Mouse (Mus musculus): ENCODE measurements at regions not wholly inside any gene's neighbourhood (a gene's known extent, or its start where the extent isn't known, plus 50 kb on each side); places are given as distances from the start of the nearest gene placed in this dataset.

DNA sequence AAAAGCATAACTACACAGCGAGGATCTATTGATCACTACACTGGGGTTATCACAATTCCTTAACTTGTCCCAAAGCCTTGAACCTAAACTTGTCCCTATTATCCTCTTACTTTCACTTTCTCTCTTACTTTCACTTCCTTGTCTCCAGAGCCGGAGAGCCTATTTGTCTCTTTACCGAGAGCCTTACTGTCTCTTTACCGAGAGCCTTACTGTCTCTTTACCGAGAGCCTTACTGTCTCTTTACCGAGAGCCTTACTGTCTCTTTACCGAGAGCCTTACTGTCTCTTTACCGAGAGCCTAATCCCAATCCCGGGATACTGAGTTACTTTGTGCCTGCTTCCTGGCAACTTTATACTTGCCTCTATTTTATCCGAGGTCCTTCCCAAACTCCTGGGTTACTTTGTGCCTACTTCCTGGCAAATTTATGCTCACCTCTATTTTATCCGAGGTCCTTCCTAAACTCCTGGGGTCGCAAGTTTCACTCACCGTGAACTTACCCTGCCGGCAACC, 335.3 kb upstream of the Ccng1 start:
- DNase-seq = peak; percentile 3 to 9

DNA sequence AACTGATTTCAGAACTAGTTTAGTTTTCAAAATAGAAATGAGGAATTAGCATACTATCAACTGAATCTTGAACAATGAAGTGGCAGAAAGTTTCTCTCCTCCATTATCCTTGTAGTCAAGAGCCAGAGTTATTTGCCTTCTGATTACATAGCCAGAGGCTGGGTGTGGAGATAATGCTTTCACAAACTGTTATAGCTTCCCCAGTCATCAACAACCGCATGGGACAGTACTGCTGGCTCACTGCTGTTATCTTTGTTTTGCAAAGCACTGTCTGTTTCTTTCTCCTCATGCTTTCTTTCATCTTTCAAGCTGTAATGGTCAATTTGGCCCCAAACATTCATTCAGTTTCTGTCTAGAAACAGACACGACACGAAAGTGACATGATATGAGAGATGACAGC, 308.5 kb upstream of the Ccng1 start:
- DNase-seq = no peak

- no peak for DNase-seq
Observed at GRCm38 (mm10) chr11:41057796-41058195, 302.7 kb upstream of the Ccng1 start.

DNA sequence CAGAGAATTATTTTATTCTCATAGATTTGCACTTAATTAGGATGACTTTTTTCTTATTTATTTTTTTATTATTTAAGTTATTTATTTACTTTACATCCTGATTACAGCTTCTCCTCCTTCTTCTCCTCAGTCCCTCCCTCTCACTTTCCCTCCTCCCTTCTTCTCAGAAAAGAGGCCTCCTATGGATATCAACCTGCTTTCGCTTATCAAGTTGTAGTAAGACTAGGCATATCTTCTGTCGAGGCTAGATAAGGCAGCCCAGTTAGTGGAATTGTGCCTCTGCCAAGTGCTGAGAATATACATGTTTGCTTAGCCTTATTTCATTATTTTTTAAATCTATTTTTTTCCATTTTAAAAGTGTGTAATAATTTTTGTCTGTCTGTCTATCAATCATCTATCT, 274.9 kb upstream of the Ccng1 start:
- DNase-seq = no peak

- no peak for DNase-seq
Observed at GRCm38 (mm10) chr11:41010096-41010495, 255.0 kb upstream of the Ccng1 start.

- DNase-seq = no peak
Observed at GRCm38 (mm10) chr11:40972806-40973205, 217.7 kb upstream of the Ccng1 start.

- DNase-seq = peak; percentile 32 to 77
Observed at GRCm38 (mm10) chr11:40927168-40927567, 172.1 kb upstream of the Ccng1 start.

DNA sequence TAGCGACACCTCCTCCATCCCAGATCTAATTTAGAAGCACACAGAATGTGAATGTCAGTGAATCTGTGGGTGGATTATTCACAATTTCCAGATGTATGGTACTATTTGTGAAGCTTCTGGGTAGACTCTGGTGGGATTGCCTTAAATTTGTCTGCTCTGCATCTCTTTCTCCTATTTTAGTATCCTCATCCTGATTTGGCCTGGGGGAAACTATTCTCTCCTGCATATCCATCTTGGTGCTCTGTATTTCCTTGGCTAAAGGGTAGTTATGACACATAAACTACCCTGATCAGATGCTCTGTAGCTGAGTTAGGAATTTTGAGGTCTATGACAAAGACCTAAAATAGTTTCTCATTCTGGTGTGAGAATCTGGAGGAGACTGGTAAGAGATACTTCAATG, 136.4 kb upstream of the Ccng1 start:
- no peak for DNase-seq

- DNase-seq = no peak
Observed at GRCm38 (mm10) chr11:40884509-40884908, 129.4 kb upstream of the Ccng1 start.

- no peak for DNase-seq
Observed at GRCm38 (mm10) chr11:40879589-40879988, 124.5 kb upstream of the Ccng1 start.

DNA sequence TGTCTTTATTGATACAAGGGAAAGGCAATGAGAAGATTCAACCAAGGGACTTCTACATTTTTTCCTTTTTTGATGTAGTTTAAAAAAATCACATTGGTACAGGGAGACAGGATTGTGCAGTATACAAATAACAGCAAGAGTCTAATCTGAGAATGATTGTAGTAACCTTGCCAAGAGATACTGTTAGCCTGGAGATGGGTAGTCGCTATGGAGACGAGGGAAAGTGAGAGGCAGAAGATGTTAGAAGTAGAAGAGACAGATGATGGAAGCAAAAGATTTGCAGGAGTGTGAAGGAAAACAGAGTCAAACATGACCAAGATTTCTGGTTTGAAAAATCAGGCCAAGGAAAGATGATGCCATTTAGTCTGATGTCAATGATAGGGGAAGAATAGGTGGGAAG, 117.9 kb upstream of the Ccng1 start:
- DNase-seq = no peak

- peak; percentile 45 to 70 for DNase-seq
Observed at GRCm38 (mm10) chr11:40865694-40866093, 110.6 kb upstream of the Ccng1 start.

DNA sequence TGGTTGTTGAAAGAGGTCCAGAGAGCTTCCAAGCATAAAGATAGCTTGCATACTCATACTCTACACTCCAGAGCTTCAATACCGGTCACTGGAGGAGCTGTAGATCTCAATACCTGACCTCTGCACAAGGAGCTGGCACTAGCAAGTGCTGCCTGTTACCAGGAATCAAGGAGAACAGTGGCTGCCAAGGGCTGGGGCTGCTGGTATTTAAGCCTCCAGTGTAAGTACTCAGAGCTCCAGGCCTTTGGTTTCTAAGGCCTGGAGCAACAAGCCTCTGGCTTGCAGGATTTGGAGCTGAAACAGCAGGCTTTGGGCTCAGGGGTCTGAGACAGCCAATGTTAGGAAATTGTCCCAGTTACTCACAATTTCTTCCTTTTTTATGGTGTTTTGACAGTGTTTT, 96.2 kb upstream of the Ccng1 start:
- no peak for DNase-seq

GRCm38 (mm10) chr11:40850652-40851092, 95.6 kb upstream of the Ccng1 start:
- peak in 1 of 2 experiments; percentile 8 for DNase-seq

GRCm38 (mm10) chr11:40846586-40846985, 91.5 kb upstream of the Ccng1 start:
- no peak for DNase-seq

GRCm38 (mm10) chr11:40835393-40835792, 80.3 kb upstream of the Ccng1 start:
- no peak for DNase-seq
